Mouse (Mus musculus): ENCODE measurements around the gene Ano4. TPM values are rescaled to one million over a fixed set of nuclear protein-coding genes. Genes with fewer than 3 reads are reported as not detected.

Ano4 gene
- total RNA-seq, 1 experiment, result 0.80 TPM

DNA sequence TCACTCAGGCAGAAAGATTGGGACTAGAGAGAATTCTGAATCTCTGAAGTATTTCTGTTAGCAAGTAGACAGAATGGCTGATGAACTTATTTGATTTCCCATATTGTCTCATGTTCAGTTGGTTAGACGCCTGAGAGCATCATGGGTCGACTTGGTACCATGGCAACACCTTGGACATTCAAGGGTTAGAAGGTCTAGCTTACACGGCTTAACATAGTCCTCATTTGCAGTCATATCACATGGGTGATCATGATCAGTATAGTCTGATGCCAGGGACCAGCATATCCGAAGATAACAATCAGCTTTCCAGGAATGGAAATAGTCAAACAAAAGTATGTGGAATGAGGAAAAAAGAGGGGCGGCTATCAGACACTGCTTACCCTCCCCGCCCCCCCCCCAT is 365.6 kb downstream of the Ano4 start:
- H3K9ac ChIP-seq (ENCODE audit: insufficient read depth, low read depth, low read length, poor library complexity, severe bottlenecking), result no peak overlapping the region
- no peak for DNase-seq (ENCODE audit: low read depth, low spot score)
- TF ChIP-seq HCFC1 (IDR thresholded peaks at IDR 0.05; ENCODE audit: borderline replicate concordance, insufficient read depth, low read length), result no peak
- no peak for TF ChIP-seq ZNF384 (IDR thresholded peaks at IDR 0.05; ENCODE audit: low read depth, low read length)
- no peak for TF ChIP-seq MAFK (IDR thresholded peaks at IDR 0.05; ENCODE audit: insufficient read depth, low read depth, low read length)
- TF ChIP-seq CHD2 (IDR thresholded peaks at IDR 0.05; ENCODE audit: low read depth, low read length), result no peak
- no peak for TF ChIP-seq ZC3H11A (IDR thresholded peaks at IDR 0.05; ENCODE audit: borderline replicate concordance, low read depth, low read length)
- no peak overlapping the region for H3K27ac ChIP-seq (ENCODE audit: insufficient read depth, low read depth, low read length, poor library complexity, severe bottlenecking)
- in situ Hi-C loops (cut with MboI; ENCODE audit: low sequenced_read_pairs in 2 of 2, unreplicated experiment in 2 of 2), result no loop called here
- H3K36me3 ChIP-seq (ENCODE audit: control insufficient read depth, insufficient read depth, low read length, poor library complexity, severe bottlenecking), result no peaks in the 10 kb centered on the region
- H3K9me3 ChIP-seq (ENCODE audit: control insufficient read depth, insufficient read depth, low read depth, low read length), result no peaks in the 10 kb centered on the region
- no peak overlapping the region for H3K4me3 ChIP-seq (ENCODE audit: insufficient read depth in 1 of 2, low read depth in 1 of 2, low read length in 2 of 2, poor library complexity in 1 of 2, severe bottlenecking in 1 of 2)
- H3K4me1 ChIP-seq (ENCODE audit: control insufficient read depth in 2 of 2, insufficient read depth in 2 of 2, low read length in 2 of 2, poor library complexity in 1 of 2), result no peaks in the 10 kb centered on the region

DNA sequence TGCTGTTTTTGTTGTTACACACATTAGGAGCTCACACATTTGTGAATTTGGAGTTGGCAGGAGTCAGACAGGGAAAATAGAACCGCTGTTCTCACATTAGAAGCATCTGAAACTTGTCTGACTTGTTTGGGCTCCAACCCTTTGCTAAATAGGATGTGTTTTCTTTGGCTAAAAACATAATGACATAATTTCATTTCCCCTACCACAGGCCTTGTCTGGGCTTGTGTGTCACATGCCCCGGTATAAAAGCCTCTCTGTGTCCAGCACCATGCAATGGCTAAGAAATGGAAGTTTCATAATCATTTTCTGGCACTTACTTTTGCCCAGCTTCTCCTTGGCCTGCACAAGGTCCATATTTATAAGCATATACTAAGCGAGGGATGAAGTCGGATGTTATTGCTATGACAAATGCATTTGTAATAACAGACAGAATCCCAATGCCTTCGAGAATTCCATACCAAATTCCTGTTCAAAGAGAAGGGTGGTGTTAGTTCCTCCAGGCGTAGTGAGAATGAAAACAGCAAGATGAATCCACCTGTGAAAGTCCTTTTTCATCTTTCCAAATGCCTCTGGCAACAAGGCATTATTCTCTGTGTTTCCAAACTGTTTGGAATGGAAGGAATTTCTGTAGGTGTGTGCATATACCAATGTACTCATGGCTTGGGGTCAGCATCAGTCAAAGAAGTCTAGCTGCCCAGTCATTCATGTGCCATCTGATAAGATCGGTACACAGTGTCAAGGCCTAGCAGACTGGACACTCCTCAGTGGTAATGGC is 373.4 kb downstream of the Ano4 start:
- in situ Hi-C loops (cut with MboI; ENCODE audit: low sequenced_read_pairs in 2 of 2, unreplicated experiment in 2 of 2), result no loop called here
- Histone ChIP-seq H3K36me3 (ENCODE audit: control insufficient read depth, insufficient read depth, low read length, poor library complexity, severe bottlenecking) (no peaks in the 10 kb centered on the region), H3K4me1 (ENCODE audit: control insufficient read depth in 2 of 2, insufficient read depth in 2 of 2, low read length in 2 of 2, poor library complexity in 1 of 2) (no peaks in the 10 kb centered on the region), H3K27ac (ENCODE audit: insufficient read depth, low read depth, low read length, poor library complexity, severe bottlenecking) (no peak overlapping the region), H3K4me3 (ENCODE audit: insufficient read depth in 1 of 2, low read depth in 1 of 2, low read length in 2 of 2, poor library complexity in 1 of 2, severe bottlenecking in 1 of 2) (no peak overlapping the region), H3K9me3 (ENCODE audit: control insufficient read depth, insufficient read depth, low read depth, low read length) (no peaks in the 10 kb centered on the region), H3K9ac (ENCODE audit: insufficient read depth, low read depth, low read length, poor library complexity, severe bottlenecking) (no peak overlapping the region)
- no peak for TF ChIP-seq MAFK (IDR thresholded peaks at IDR 0.05; ENCODE audit: insufficient read depth, low read depth, low read length)
- no peak for TF ChIP-seq ZC3H11A (IDR thresholded peaks at IDR 0.05; ENCODE audit: borderline replicate concordance, low read depth, low read length)
- no peak for TF ChIP-seq CHD2 (IDR thresholded peaks at IDR 0.05; ENCODE audit: low read depth, low read length)
- no peak for TF ChIP-seq ZNF384 (IDR thresholded peaks at IDR 0.05; ENCODE audit: low read depth, low read length)
- no peak for TF ChIP-seq HCFC1 (IDR thresholded peaks at IDR 0.05; ENCODE audit: borderline replicate concordance, insufficient read depth, low read length)
- DNase-seq (ENCODE audit: low read depth, low spot score), result no peak

DNA sequence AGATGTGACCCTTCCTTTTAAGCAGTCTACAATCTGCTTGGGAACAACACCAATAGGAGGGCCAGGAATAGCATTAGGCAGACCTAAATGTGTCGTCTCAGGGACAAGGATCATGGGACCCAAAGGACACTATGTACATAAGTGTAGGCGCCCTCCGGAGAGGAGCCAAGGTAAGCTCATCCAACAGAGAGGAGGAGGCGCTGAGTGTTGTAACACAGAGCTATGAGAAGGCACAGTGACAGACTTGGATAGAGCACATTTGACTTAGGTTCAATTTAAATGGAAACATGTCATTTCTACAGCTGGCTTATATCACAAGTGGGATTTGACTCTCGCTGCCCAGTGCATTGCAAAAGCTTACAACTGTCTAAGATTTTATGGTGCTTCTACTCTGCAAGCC is 376.0 kb downstream of the Ano4 start:
- Histone ChIP-seq H3K27ac (ENCODE audit: insufficient read depth, low read depth, low read length, poor library complexity, severe bottlenecking) (no peak overlapping the region), H3K9ac (ENCODE audit: insufficient read depth, low read depth, low read length, poor library complexity, severe bottlenecking) (no peak overlapping the region)

DNA sequence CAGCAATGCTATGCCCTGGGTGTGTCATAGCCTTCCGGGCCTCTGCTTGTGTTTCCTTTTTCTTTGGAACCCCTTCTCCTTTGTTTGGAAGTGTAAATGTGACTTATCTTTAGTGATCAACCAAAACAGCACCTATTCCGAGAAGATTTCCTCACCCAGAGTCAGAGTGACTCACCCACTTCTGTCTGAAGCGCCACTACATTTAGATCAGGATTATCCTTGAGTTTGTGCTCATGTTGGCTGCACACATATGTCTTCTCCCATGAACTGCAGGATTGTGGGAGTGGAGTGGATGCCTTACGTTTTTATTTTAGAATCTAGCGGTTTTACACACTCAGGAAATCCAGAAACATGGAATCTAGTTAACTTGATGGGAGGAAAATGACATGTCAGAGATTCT is 383.8 kb downstream of the Ano4 start:
- Histone ChIP-seq H3K9ac (ENCODE audit: insufficient read depth, low read depth, low read length, poor library complexity, severe bottlenecking) (no peak overlapping the region), H3K4me3 (ENCODE audit: insufficient read depth in 1 of 2, low read depth in 1 of 2, low read length in 2 of 2, poor library complexity in 1 of 2, severe bottlenecking in 1 of 2) (no peak overlapping the region), H3K4me1 (ENCODE audit: control insufficient read depth in 2 of 2, insufficient read depth in 2 of 2, low read length in 2 of 2, poor library complexity in 1 of 2) (no peaks in the 10 kb centered on the region), H3K9me3 (ENCODE audit: control insufficient read depth, insufficient read depth, low read depth, low read length) (no peaks in the 10 kb centered on the region), H3K36me3 (ENCODE audit: control insufficient read depth, insufficient read depth, low read length, poor library complexity, severe bottlenecking) (no peaks in the 10 kb centered on the region), H3K27ac (ENCODE audit: insufficient read depth, low read depth, low read length, poor library complexity, severe bottlenecking) (no peak overlapping the region)
- in situ Hi-C loops (cut with MboI; ENCODE audit: low sequenced_read_pairs in 2 of 2, unreplicated experiment in 2 of 2), result no loop called here
- TF ChIP-seq MAFK (IDR thresholded peaks at IDR 0.05; ENCODE audit: insufficient read depth, low read depth, low read length) (no peak), HCFC1 (IDR thresholded peaks at IDR 0.05; ENCODE audit: borderline replicate concordance, insufficient read depth, low read length) (no peak), CHD2 (IDR thresholded peaks at IDR 0.05; ENCODE audit: low read depth, low read length) (no peak), ZC3H11A (IDR thresholded peaks at IDR 0.05; ENCODE audit: borderline replicate concordance, low read depth, low read length) (no peak), ZNF384 (IDR thresholded peaks at IDR 0.05; ENCODE audit: low read depth, low read length) (no peak)
- no peak for DNase-seq (ENCODE audit: low read depth, low spot score)

More for the DNA sequence above, 376.0 kb downstream of the Ano4 start:
- no peak for DNase-seq (ENCODE audit: low read depth, low spot score)
- no peaks in the 10 kb centered on the region for H3K4me1 ChIP-seq (ENCODE audit: control insufficient read depth in 2 of 2, insufficient read depth in 2 of 2, low read length in 2 of 2, poor library complexity in 1 of 2)
- H3K4me3 ChIP-seq (ENCODE audit: insufficient read depth in 1 of 2, low read depth in 1 of 2, low read length in 2 of 2, poor library complexity in 1 of 2, severe bottlenecking in 1 of 2), result no peak overlapping the region
- no peaks in the 10 kb centered on the region for H3K9me3 ChIP-seq (ENCODE audit: control insufficient read depth, insufficient read depth, low read depth, low read length)
- TF ChIP-seq MAFK (IDR thresholded peaks at IDR 0.05; ENCODE audit: insufficient read depth, low read depth, low read length) (no peak), ZC3H11A (IDR thresholded peaks at IDR 0.05; ENCODE audit: borderline replicate concordance, low read depth, low read length) (no peak), HCFC1 (IDR thresholded peaks at IDR 0.05; ENCODE audit: borderline replicate concordance, insufficient read depth, low read length) (no peak), CHD2 (IDR thresholded peaks at IDR 0.05; ENCODE audit: low read depth, low read length) (no peak), ZNF384 (IDR thresholded peaks at IDR 0.05; ENCODE audit: low read depth, low read length) (no peak)
- in situ Hi-C loops (cut with MboI; ENCODE audit: low sequenced_read_pairs in 2 of 2, unreplicated experiment in 2 of 2), result no loop called here
- no peaks in the 10 kb centered on the region for H3K36me3 ChIP-seq (ENCODE audit: control insufficient read depth, insufficient read depth, low read length, poor library complexity, severe bottlenecking)
